Mouse (Mus musculus) liver, postnatal 0 days (tissue): ENCODE results near the gene Cpxm2. TPM values are rescaled to one million over a fixed set of nuclear protein-coding genes. Genes with fewer than 3 reads are reported as not detected.

ENCODE experiments used
- ATAC-seq: fragments of 200-750 bp; cut with Nextera tagmentation; 2 replicates; pipeline ENCODE4 v1.8.0; 2017; ENCODE audit warnings: mild to moderate bottlenecking, moderate library complexity
- DNase-seq: peaks from one replicate; pipeline ENCODE4 v3.0.0-alpha.2; 2016
- H3K27ac ChIP-seq: fragments of 300-500 bp; sonication (generic); 2 replicates; pipeline ENCODE4 v1.5.1; 2014; ENCODE audit warnings: antibody characterized with exemption, moderate library complexity, mild to moderate bottlenecking, low read depth
- H3K27me3 ChIP-seq: fragments of 300-500 bp; sonication (generic); 2 replicates; pipeline ENCODE4 v1.6.1; 2014; ENCODE audit warnings: low read length, control low read depth, mixed read lengths; ENCODE audit not compliant: insufficient read depth
- H3K36me3 ChIP-seq: fragments of 300-500 bp; sonication (generic); replicated peaks from 2 replicates; pipeline ENCODE4 v1.6.1; 2014; ENCODE audit warnings: mild to moderate bottlenecking, control low read depth, low read length, moderate library complexity, mixed read lengths; ENCODE audit not compliant: insufficient read depth
- H3K4me1 ChIP-seq: fragments of 300-500 bp; sonication (generic); 2 replicates; pipeline ENCODE4 v1.6.1; 2014; ENCODE audit warnings: antibody characterized with exemption, mild to moderate bottlenecking, control low read depth; ENCODE audit not compliant: insufficient read depth
- H3K4me2 ChIP-seq: fragments of 300-500 bp; sonication (generic); 2 replicates; pipeline ENCODE4 v1.6.1; 2014; ENCODE audit warnings: low read depth, mild to moderate bottlenecking, low read length, moderate library complexity, mixed read lengths
- H3K4me3 ChIP-seq: fragments of 300-500 bp; sonication (generic); 2 replicates; pipeline ENCODE4 v1.5.1; 2014; ENCODE audit warnings: low read depth, low read length
- H3K9ac ChIP-seq: fragments of 300-500 bp; sonication (generic); replicated peaks from 2 replicates; pipeline ENCODE4 v1.6.1; 2014; ENCODE audit warnings: mild to moderate bottlenecking, moderate library complexity
- H3K9me3 ChIP-seq: fragments of 300-500 bp; sonication (generic); 2 replicates; pipeline ENCODE4 v1.6.1; 2016; ENCODE audit warnings: mild to moderate bottlenecking, control low read depth, low read length, mixed read lengths
- CTCF ChIP-seq: sonication (generic); IDR thresholded peaks from 2 replicates; pipeline ENCODE4 v1.5.1; 2016; ENCODE audit warnings: antibody characterized with exemption, low read depth
- EP300 ChIP-seq: IDR thresholded peaks from 2 replicates; pipeline ENCODE4 v1.6.1; 2016; ENCODE audit warnings: antibody characterized with exemption, low read depth, mild to moderate bottlenecking
- WGBS: fragments of 180-500 bp; shearing (Covaris S2); extraction: QIAGEN DNeasy Blood & Tissue Kit; methylation state at CpG from one replicate; pipeline ENCODE4 v1.1.7; 2014; ENCODE audit not compliant: insufficient replicate concordance; 5-methylcytosine and 5-hydroxymethylcytosine counted together
- polyA plus RNA-seq: library from polyadenylated mRNA; unstranded; fragments of >200 nt; fragmentation: Nextera tagmentation; extraction: Ambion mirVana; gene quantifications from 2 replicates; pipeline ENCODE4 v1.2.1, GENCODE M21; 2015

Gene Cpxm2
- polyA plus RNA-seq, 1 experiment from 2014 or later = 0.56 TPM

DNA sequence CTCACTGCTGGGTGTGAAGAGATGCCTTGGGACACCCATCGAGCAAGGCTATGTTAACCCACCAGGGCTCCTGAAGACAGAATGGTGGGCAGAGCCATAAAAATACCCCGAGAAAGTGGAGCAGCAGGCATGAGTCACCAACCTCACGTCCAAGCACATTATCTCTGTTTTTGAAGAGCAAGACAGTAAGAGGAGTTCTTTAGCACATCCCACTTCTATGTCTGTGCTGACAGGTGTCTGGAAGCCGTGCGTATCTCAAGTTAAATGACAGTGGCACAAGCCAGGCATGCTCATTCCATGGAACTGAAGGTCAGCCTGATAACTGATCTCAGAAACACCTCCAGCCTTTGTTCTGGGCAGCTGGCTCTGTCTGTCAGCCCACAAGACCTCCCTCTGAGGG, 86.6 kb downstream of the Cpxm2 start:
- Histone ChIP-seq H3K9me3 (no peaks in the 10 kb centered on the region), H3K27me3 (no peaks in the 10 kb centered on the region), H3K36me3 (no peaks in the 10 kb centered on the region), H3K4me1 (no peaks in the 10 kb centered on the region), H3K9ac (no peak overlapping the region), H3K4me3 (no peak overlapping the region), H3K4me2 (no peak overlapping the region), H3K27ac (no peak overlapping the region)
- ATAC-seq = no peak
- TF ChIP-seq EP300 (no peak), CTCF (no peak)
- 64% methylated on average over 5 of the region's 5 CpGs for WGBS
- no peak for DNase-seq

DNA sequence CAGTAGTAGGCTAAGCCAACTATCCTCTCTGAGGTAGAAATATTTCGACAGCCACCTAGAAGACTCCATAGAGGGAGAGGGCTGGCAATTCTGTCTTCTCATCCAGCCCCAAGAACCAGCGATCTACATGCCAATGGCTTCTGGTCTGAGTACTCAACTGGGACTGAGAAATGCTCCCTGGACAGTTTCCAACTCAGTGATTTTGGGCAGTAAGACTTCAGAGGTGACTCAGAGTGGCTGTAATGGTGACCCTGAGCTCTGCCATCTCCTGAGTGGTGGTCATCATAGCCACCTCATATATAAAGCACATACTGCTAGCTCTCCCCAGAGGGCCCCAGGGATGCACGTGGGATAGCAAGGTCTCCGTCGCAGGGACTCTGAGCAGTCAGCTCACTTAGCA, 87.0 kb downstream of the Cpxm2 start:
- WGBS = 75% methylated on average over 5 of the region's 5 CpGs
- DNase-seq (no peak), ATAC-seq (no peak)
- Histone ChIP-seq H3K4me2 (no peak overlapping the region), H3K36me3 (no peaks in the 10 kb centered on the region), H3K9me3 (no peaks in the 10 kb centered on the region), H3K4me3 (no peak overlapping the region), H3K27me3 (no peaks in the 10 kb centered on the region), H3K9ac (no peak overlapping the region), H3K4me1 (no peaks in the 10 kb centered on the region), H3K27ac (no peak overlapping the region)
- no peak for TF ChIP-seq CTCF
- no peak for TF ChIP-seq EP300

DNA sequence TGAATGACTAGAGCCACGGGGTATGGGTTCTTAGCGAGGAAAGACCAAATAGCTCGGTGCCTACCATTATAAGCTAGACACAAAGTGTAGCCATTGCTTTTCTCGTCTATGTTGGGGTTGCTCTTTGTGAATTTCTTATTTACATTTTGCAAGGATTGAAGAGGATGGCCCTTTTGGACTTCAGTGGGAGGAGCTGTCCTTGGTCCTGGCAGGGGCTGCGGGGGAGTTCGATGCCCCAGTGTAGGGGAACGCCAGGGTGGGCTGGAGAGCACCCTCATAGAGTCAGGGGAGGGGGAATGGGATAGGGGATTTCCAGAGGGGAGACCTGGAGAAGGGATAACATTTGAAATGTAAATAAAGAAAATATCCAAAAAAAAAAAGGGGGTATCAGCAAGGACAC, 94.4 kb downstream of the Cpxm2 start:
- no peak for TF ChIP-seq CTCF
- no peak for TF ChIP-seq EP300
- no peak for DNase-seq

DNA sequence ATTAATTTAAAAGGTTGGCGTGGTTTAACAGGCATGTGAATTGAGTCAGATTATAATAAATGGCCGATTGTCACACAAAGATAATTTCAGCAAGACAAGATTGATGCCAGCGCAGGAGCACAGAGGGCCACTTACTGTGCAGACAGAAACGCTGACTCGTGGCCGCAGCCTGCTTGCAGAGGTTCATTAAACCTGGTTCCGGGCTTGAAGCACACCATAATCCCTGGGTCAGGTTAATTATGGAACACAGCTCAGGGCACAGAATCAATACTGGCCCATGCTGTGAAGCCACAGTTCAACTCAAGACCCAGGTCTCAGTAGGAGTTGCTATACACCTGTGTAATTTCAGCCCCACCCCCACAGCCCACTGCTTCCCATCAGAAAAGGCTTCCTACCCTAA, 98.0 kb downstream of the Cpxm2 start:
- Histone ChIP-seq H3K4me3 (no peak overlapping the region), H3K27me3 (no peaks in the 10 kb centered on the region), H3K9ac (no peak overlapping the region), H3K36me3 (no peaks in the 10 kb centered on the region), H3K4me2 (no peak overlapping the region), H3K9me3 (no peaks in the 10 kb centered on the region), H3K27ac (no peak overlapping the region), H3K4me1 (no peaks in the 10 kb centered on the region)
- ATAC-seq (no peak), DNase-seq (no peak)
- 82% methylated on average over 7 of the region's 7 CpGs for WGBS
- no peak for TF ChIP-seq CTCF
- TF ChIP-seq EP300 = no peak

More for the DNA sequence above, 94.4 kb downstream of the Cpxm2 start:
- no peak overlapping the region for H3K9ac ChIP-seq
- no peak overlapping the region for H3K4me2 ChIP-seq
- no peaks in the 10 kb centered on the region for H3K27me3 ChIP-seq
- H3K4me3 ChIP-seq = no peak overlapping the region
- no peaks in the 10 kb centered on the region for H3K4me1 ChIP-seq
- no peak overlapping the region for H3K27ac ChIP-seq
- no peaks in the 10 kb centered on the region for H3K36me3 ChIP-seq
- H3K9me3 ChIP-seq = no peaks in the 10 kb centered on the region
- ATAC-seq = no peak
- WGBS = 70% methylated on average over 7 of the region's 7 CpGs

DNA sequence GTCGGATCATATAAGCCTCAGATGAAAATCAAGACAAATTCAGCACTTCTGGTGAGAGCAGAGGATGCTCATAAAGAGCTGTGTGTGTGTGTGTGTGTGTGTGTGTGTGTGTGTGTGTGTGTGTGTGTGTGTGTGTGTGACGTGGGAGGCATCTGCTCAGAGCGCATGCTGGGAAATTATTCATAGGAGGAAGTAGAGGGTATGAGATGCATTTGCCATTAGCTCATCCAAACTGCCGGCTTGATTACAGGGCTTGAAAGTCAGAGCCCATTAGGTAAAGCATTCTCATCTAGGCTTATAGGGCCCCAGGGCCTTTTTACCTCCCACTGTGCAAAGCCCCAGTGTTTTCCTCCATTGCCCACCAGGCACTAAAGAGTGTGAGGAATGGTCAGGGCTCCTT, 107.9 kb downstream of the Cpxm2 start:
- H3K9me3 ChIP-seq = no peaks in the 10 kb centered on the region
- no peaks in the 10 kb centered on the region for H3K4me1 ChIP-seq
- no peak overlapping the region for H3K4me2 ChIP-seq
- no peak for TF ChIP-seq CTCF
- no peak for TF ChIP-seq EP300
- H3K27me3 ChIP-seq = 0 out of 2 replicates have a peak, but pooled peaks cover 3% of the 10 kb centered on the region
- no peaks in the 10 kb centered on the region for H3K36me3 ChIP-seq
- H3K4me3 ChIP-seq = no peak overlapping the region
- 56% methylated on average over 4 of the region's 4 CpGs for WGBS
- ATAC-seq (no peak), DNase-seq (no peak)
- no peak overlapping the region for H3K27ac ChIP-seq
- H3K9ac ChIP-seq = no peak overlapping the region

DNA sequence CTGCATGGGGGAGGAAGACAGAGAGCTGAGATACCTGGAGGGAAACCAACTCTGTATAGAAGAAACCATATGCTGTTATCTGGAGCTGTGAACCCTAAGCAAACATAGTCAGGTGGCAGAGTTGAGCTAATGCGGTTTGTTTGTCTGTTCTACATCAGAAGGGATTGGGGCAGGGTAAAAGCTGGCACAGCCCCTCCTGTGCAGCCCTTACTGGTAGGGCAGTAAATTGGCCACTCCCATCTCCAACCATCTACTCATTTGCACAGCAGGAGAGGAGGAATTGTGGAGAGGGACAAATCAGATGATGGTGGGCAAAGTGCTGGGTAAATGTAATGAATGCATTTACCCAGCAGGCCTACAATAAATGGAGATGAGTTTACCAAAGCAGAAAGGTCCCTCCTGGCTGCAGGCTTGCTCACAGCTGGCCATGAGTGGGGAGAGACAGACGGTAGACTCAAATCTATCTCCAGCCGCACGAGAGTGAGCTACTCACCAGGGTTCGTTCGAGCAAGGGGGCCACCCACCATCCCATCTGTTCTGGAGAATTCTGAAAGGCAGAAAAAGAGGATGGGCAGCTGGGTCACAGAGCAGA, 122.5 kb downstream of the Cpxm2 start:
- no peak for ATAC-seq
- no peak overlapping the region for H3K4me3 ChIP-seq
- no peak for DNase-seq
- TF ChIP-seq EP300 (no peak), CTCF (no peak)
- no peaks in the 10 kb centered on the region for H3K27me3 ChIP-seq
- 52% methylated on average over 6 of the region's 6 CpGs for WGBS
- no peaks in the 10 kb centered on the region for H3K36me3 ChIP-seq
- no peaks in the 10 kb centered on the region for H3K9me3 ChIP-seq
- no peaks in the 10 kb centered on the region for H3K4me1 ChIP-seq
- no peak overlapping the region for H3K27ac ChIP-seq
- no peak overlapping the region for H3K4me2 ChIP-seq
- no peak overlapping the region for H3K9ac ChIP-seq

DNA sequence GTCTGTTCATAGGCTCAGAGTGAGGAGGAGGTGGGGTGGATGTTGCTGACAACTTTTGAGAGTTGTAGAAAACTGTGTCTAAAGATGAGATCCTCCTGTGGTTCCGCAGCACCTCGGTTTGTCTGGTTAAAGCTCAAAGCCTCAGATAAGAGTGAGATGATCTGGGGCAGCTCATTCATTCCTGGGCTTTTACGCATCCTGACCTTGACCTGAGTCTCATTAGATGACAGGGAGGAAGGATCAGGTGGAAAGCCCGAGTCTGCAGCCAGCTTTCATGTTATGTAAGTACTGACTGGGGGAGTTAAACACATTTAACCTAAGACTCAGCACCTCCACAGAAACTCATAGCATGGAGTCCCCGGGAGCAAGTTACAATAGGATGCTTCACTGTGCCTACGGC, 127.9 kb downstream of the Cpxm2 start:
- no peak for TF ChIP-seq CTCF
- no peak for TF ChIP-seq EP300

More for the DNA sequence above, 127.9 kb downstream of the Cpxm2 start:
- no peaks in the 10 kb centered on the region for H3K9me3 ChIP-seq
- H3K27me3 ChIP-seq = no peaks in the 10 kb centered on the region
- no peak overlapping the region for H3K4me3 ChIP-seq
- H3K27ac ChIP-seq = no peak overlapping the region
- no peaks in the 10 kb centered on the region for H3K4me1 ChIP-seq
- no peak for ATAC-seq
- H3K4me2 ChIP-seq = no peak overlapping the region
- no peaks in the 10 kb centered on the region for H3K36me3 ChIP-seq
- DNase-seq = no peak
- 57% methylated on average over 6 of the region's 6 CpGs for WGBS
- H3K9ac ChIP-seq = no peak overlapping the region
